Mouse (Mus musculus) layer of hippocampus, postnatal 25 days (tissue): ENCODE measurements around the gene Prkcb. TPM values are rescaled to one million over a fixed set of nuclear protein-coding genes. Genes with fewer than 3 reads are reported as not detected.
"Not testable (repeated sequence)": the region's sequence is repeated elsewhere in the genome, so short reads cannot be mapped to it uniquely, and the experiment has no call there.

Source experiments
- DNase-seq, 2 experiments: peaks; one replicate each; pipeline ENCODE4 v3.0.0; 2022; ENCODE audit warnings: mixed read lengths in 2 of 2, low spot score in 1 of 2; ENCODE audit errors: extremely low spot score in 1 of 2
- total RNA-seq, 2 experiments: library from RNA; stranded (reverse); gene quantifications; 2 replicates each; pipeline ENCODE4 v1.2.3; 2021

Gene Prkcb
- 100 to 1,000 TPM; 775 to 867 TPM for total RNA-seq

DNA sequence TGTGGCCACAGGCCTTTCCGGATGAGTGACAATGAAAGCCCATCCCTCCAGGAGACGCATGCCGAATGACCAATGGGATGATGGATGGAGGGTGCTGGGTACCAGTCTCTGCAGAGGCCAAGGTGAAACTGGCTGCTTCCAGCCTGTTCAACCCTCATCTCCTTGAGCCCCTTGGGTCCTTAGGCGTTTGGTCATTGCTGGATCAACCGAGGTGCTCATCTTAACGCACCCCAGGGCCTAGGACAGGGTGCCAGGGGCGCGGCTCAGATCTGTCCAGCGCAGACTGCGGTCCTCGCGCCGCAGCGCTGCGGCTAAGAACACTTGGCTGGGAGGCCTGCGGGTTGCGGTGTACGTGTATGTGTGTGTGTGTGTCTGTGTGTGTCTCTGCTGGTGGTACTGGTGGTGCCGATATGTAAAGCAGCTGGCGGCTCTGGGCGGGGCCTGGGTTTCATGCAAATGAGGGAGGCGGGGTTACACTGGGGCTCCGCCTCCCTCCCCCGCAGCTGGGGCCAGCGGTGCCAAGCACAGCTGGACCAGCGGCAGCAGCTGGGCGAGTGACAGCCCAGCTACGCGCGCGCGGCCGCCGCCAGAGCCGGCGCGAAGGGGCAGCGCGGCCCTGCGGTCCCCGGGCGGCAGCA is at the start of gene Prkcb:
Prkcb (plus strand) TSS at position 147 of the 638 bp plus-strand sequence.
- DNase-seq, result peak; percentile 63 to 71

DNA sequence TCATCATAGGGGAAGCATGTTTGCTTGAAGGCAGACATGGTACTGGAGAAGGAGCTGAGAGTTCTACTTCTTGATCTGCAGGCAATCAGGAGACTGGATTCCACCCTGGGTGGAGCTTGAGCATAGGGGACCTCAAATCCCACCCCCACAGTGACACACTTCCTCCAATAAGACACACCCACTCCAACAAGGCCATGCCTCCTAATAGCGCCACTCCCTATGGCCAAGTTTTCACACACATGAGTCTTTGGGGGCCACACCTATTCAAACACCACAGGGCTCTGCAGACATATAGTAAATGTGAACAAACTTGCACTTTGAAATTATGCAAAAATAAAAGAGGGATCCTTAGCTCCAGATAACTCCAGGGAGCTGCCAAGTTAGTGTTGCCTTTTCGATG is 49.6 kb upstream of the Prkcb start:
- no peak for DNase-seq

DNA sequence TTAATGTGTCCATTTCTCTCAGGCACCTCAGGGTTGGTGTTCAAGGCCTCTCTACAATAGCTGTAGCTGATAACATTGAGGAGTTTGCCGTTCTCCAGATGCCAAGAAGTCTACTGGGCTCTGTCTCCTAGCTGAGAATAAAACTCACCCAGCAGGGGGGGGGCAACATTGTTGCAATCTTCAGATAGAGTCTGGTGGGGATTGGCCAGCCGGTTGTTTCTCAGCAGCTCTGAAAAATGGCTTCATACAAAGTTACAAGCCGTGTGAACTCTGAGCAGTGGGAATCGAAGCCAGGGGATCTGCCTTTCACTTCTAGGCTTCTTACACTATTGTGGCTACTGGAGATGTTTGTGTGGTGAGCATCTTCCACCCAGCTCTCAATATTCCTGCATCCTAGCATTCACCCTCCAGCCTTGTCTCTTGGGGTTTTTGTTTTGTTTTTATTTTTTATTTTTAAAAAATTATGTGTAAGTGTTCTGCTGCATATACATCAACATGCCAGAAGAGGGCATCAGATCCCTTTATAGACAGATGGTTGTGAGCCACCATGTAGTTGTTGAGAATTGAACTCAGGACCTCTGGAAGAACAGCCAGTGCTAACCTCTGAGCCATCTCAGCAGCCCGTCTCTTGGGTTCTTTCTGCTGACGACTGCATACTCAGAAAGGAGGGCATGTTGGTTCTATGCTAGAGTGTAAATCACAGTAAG is 48.0 kb upstream of the Prkcb start:
- no peak for DNase-seq

DNA sequence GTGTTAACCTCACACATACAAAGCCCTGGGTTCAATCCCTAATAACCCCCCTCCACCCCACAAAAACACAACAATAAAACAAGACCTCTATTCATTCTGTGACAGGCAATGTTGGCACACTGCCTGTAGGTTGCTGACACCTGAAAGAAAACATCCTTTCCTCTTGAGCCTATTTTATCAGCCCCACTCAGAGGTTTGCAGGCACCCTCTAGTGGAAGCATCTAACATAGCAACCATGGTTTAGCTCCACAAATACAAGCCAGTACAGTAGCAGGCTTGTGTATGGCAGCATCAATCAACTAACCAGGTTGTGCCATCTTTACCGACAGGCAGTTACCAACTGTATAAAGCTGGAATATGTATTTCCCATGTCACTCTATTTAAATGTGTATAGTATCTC is 46.3 kb upstream of the Prkcb start:
- no peak for DNase-seq

DNA sequence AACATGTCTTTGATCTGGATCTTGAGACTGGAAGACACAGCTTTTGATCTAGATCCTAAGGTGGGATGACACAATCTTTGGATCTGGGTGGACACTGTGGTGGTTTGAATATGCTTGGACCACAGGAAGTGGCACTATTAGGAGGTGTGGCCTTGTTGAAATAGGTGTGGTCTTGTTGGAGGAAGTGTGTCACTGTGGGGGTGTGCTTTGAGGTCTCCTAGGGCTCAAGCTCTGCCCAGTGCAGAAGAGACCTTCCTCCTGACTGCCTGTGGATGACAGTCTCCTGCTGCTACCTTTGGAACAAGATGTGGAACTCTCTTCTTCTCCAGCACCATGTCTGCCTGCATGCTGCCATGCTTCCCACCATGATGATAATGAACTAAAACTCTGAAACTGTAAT is 45.8 kb upstream of the Prkcb start:
- not testable (repeated sequence) for DNase-seq

DNA sequence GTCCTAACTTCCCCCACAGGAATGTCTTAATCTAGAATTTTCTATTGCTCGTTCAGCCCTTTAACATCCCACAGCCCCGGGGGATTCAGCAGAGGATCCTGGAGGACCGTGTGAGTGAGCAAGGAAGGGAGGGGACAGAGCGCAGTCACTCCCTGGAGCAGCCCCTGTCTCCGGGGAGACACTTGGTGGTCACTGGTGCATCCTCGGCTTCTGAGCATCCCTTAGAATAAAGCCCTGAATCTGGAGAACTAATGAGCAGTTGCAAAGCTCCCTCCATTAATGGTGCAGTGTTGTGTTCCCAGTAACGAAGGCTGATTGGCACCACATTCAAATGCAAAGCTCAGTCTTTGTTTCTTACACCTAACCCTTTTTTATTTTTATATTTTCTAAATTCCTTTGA is 44.4 kb upstream of the Prkcb start:
- no peak for DNase-seq

DNA sequence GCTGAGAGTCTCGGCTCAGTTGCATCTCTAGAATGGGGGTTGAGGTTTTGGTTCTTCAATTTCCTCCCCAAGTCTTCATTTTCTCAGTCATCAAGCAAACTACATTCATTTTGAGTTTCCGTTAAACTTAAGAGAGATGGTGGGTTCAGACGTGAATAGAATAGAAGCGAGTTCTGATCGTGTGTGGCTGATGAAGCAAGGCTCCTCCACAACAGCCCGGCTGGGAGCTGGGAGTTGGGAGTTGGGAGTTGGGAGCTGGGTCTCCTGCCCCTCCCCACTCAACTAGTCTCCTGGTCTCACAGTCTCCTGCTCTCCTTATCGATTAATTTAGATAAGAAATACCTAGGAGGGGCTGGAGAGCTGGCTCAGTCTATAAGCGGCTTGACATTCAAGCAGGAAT is 44.0 kb upstream of the Prkcb start:
- no peak for DNase-seq

DNA sequence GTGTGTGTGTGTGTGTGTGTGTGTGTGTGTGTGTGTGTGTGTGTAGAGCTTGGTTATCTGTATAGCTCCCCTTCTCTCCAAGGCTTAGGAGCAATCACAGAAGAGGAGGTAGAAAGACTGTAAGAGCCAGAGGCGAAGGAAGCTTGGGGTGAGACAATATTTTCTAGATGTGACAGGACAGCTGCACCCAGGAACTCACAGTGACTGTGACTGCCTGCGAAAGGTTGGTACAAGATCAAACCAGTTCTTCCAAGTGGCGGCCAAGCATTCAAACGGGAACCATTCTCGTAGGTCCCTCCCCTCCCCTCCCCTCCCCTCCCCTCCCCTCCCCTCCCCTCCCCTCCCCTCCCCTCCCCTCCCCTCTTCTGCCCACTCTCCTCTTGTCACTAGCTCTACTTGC is 42.6 kb upstream of the Prkcb start:
- no peak for DNase-seq

DNA sequence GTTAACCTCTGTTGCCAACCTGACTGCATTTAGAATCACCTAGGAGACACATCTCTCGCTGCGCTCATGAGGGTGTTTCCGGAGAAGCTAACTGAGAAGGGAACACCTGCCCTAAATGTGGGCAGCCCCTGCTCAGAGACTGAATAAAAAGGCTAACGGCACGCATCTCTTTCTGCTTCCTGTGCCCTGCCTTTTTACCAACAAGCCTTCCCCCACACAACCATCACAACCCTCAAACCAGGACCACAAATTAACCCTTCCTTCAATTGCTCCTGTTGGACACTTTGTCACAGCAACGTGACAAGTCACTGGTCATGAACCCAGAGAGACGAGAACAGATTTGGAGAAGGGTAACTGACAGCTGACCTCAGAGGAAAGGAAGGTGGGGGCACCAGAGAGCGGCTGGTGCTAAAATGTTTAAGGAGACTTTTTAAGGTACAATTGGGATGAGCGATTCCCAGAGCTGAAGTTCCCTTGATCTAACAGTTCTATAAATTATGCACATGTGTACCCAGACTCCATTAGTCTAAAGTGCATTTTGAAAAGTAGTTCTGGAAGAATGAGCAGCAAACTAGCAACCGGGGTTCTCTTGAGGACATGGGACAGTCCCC is 41.2 kb upstream of the Prkcb start:
- no peak for DNase-seq

DNA sequence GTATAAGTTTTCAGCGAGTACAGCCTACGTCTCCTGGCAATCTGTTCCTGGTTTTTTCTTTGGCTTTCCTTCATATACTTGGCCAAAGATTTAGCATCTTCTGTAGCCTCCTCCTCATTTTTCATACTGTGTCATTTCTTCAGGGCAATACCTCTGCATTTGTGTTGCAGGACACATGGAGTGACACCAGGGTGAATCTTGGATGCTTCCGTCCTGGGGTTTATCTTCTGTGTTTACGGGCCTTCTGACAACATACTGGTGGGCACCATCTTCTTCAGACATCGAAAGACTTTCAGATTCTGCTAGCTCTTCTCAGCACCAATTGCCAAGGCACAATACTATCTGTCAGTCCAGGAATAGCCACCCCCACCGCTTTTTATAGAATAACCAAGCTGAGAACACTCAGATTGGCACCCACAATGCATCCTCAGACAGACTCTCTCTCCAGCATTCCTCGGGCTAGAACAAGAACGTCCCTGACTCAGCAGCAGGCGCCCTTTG is 39.2 kb upstream of the Prkcb start:
- no peak for DNase-seq

DNA sequence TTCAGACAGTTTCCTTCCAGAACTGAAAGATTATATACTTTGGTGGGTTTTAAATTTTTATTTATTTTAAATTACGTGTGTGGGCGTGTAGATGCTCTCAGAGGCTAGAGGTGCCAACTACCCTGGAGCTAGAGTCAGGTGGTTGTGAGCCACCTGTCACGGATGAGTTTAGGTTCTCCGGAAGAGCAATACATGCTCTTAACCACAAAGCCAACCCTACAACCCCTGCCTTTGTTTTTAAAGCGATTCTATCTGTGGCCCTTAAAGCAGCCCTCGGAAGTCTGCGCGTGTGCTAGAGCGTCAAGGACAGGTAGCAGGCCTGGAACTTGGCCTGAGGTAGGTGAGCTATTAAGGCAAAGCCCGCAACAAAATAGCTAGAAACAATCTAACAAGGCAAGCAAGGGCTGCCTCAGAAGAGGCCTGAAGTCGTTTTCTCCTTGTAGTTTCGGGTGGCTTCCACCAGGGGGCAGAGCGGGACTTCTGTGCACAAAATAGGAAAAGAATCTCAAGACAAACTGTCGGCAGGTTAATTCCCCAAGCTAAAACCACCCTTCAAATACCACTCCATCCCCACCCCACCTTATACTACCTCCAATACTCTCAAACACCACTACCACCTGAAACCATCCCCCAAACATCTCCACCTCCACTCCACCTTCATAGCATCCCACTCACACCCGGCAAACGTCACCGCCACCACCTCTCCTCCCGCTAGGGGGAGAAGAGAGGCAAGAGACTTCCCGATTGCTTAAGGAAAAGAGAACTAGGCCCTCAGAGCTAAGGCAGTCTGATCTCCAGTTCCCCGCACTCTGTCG is 37.1 kb upstream of the Prkcb start:
- DNase-seq, result peak; percentile 81 to 86

DNA sequence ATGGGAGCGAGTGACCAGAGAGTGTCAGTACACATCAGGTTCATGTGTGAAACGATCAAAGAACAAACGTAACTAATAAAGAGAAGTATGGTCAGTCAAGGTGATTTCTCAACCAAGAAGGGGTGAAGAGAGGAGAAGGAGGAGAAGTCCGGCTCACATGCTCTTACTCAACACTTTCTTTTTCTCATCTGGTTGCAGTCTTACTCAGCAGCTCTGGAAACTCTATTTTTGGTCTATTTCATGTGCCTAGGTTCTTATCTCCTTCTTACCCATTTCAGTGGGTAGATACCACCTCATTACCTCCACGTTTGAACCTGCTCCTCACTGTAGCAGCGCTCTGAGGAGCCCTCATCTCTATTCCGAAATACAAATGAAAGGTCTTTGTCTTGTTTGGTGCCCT is 31.8 kb upstream of the Prkcb start:
- no peak for DNase-seq

DNA sequence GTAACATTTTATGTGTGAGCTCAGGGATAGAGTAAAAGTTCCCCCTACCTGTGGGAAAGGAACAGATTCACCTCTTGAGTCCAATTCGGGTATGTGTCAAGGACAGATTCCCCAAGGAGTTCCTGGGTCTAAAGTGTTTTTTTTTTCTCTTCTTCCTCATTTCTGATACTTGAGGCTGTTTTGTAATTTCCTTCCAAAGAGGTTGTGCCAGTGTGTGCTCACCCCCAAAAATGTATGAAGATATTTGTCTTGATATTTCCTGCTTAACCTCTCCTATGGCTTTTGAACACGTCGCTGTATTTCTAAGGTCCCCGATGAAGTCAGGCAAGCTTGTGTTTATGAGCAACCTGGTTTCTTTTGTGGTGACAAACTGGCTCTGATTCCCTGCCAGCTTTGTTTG is 30.0 kb upstream of the Prkcb start:
- DNase-seq, result no peak

DNA sequence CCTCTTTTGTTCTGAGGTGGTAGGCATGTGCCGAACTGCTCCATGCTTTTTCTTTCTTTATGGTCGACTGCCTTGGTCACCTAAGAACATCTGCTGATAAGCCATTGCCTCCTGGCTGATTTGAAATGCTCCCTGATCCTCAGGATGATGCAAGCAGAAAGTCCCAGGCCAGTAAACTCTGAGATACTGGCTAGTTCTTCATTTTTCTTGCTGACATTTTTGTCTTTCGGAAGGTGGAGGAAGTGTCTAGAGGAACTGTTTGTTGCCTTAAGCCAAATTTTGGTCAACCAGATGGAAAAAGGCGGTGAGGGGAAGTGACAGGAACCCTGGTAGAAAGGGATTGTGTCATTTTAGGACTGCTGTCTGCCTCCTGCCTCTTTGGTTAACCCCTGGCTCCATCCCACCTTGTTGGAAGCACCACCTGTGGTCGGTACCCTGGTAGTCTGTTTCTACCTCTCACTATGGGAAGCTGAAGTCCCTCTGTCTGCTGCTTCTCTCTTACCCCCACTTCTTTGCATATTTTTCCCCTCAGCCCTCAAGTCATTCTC is 28.4 kb upstream of the Prkcb start:
- DNase-seq, result no peak

DNA sequence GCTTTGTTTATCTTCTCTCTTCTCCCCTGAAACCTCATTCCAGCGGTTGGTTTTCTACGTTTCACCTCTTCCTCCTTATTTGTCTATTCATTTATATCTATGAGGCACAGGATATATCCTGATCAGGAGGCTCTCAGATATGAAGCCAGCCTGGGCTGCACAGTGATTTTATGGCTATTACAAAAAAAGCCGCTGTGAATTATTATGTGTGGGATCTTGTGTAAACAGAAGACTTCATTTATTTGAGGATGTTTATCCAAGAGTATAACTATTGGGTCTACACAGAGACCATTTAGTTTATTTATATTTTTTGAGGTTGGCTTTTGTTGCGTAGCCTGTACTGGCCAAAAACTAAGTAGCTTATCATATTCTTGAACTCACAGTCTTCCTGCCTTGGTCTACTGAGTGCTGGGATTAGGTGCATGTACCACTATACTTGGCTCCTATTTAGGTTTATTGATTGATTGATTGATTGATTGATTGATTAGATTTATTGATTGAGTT is 19.5 kb upstream of the Prkcb start:
- DNase-seq, result no peak

DNA sequence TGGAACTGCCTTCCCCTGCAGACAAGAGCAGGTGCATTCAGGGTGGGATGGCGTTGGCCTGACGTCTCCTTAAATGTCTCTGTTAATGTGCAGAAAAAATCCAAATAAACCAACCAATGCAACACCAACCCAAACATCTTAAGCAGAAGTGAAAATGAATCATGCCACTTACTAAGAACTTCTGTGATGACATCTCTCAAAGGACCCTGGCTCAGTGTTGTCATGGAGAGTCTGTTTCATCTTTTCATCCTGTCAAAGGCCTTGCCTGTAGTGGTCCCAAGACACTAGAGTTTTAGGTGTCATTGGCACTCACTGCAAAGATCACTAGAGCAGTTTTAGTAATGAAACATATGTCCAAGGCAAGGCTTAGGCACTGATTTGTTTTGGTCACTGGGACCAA is 16.2 kb upstream of the Prkcb start:
- DNase-seq, result no peak

DNA sequence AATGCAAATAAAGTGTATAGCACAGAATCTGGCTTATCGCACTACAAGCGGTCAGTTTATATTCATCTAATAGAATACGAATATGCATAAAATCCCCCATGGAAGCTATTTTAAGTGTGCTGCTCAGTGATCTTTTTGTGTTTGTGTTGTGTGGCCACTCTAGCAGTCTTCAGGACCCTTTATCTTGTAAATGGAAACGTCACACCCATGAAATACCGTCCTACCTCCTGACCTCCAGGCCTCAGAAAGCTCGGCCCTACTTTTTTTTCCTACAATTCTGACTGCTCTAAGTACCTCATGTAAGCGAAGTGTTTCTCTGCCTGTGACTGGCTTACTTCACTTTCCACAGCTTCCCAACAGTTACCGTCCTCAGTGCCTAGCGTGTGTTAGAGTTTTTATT is 9.0 kb upstream of the Prkcb start:
- no peak for DNase-seq

DNA sequence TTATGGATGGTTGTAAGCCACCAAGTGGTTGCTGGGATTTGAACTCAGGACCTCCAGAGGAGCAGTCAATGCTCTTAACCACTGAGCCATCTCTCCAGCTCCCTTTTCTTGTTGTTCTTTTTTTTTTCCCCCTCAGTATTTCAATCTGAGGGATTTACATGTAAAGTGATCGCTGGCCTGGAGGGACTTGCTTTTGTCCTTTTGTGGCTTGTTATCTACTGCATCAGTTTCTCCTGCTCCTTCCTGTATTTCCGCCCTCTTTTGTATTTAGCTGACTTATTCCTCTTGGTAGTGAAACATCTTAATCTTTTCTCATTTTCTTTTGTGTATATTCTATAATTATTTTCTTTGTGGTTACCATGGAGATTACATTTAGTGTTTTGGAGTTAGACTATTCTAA is 8.2 kb upstream of the Prkcb start:
- no peak for DNase-seq

DNA sequence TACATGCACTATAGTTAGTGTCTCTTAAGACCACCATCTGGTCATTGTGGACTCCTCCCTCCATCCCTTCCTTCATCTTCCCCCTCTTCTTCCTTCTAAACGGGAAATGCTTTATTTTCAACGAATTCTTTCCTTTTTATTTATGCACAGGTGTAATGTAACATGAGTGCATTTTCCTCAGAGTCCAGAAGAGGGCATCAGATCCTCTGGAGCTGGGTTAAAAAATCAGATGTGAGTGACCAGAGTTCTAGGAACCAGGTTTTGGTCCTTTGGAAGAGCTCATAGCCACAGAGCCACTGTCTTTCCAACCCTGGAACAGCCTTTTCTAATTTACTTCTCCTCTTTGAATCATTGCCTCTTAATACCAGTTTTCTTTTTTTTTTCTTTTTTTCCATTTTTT is 6.0 kb upstream of the Prkcb start:
- DNase-seq, result no peak

DNA sequence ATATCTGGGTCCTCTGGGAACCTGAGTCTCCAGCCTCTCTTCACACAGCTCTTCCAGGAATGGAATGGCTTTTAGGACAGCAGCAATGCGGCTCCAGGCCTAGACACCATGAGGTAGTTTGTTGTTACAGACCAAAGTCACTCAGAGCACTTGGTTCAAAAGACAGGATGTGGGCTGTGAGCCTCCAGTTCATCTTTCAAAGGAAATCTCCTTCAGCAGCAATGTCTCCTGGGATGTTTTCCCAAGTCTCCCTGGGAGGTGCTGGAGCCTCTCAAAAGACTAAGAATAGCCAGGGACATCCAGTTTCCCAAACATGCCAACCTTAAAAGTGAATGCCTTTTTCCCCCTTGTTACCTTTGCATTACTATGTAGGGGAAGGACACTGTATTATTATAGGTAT is 1.3 kb upstream of the Prkcb start:
- no peak for DNase-seq
